Mouse (Mus musculus) liver, adult (tissue): ENCODE data around the gene Bahcc1.

Source experiments
- GATA4 ChIP-seq: IDR thresholded peaks from 2 replicates; pipeline ENCODE4 v1.6.1; 2014; ENCODE audit warnings: mild to moderate bottlenecking, low read length; ENCODE audit not compliant: insufficient replicate concordance

The Bahcc1 gene

DNA sequence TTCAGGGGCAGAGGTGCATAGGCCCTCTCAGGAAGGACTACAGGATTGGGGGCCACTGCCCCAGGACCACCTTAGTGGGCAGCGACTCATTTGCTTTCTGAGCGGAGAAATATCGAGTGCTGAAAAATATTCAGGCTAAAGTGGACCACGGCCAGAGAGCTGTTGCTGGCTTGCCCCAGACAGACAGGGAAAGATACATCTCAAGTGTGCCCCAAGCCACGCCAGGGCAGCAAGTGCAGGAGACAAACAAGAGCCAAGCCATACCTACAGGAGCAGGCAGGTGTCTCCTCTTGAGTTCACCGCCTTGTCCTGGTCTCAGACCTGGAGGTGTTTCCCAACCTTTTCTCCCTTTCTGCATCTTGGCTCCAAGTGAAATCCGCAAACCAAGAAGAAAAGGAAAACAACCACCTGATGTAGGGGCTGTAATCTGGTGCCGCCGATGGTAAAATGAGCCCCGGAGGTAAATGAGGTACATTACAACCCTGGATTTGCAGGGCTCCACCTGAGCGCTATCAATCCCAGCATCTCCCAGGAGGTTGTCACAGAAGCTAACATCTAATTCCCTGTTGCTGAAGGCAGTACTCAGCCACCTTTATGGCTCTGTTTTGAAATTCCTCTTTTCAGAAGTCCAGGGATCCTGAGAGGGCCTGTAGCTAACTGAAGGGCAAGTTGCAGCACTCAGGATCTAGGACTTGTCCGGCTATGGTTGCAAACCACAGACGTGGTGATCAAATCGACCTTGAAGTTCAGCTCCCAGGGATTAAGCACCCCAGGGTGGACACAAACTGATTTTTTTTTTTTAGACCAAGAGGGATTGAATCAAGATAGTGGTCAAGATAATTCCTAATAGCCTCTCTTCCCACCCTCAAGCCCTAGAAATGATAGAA, 42.0 kb upstream of the Bahcc1 start:
- TF ChIP-seq GATA4, result no peak

DNA sequence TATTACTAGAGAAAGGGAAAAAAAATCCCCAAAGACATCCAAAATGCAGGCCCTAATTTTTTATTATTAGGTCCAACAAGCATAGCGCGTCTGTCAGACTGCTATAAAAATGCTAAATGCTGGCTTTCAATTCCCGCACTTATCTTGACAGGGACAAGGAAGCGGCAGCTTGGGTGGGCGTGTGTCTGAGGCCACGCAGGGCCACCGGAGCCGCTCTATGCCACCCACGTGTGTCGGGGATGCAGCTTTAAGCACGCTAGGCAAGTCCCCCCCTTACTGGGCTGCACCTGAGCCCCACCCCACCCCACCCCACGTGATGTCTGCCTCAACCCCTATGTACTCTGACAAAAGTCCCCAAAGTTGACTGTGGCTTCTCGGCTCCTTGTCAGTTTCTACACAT, 33.9 kb upstream of the Bahcc1 start:
- no peak for TF ChIP-seq GATA4

DNA sequence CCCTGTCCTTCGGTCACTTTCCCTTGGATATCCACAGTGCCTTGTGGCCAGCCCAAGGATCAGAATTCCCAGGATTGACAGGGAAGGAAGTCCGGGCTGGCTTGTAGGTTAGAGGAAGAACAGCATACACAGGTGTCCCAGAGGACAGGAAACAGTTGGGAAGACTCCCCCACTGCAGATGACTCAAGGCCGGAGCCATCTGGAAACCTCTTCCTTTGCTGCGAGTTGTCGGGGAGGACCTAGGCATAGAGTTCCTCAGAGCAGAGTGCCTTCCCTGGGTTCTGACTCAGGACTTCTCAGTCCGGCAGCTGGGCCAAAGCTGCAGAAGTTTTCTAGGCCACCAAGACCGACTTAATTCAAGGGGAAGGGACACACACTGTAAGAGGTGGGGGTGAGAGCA, 33.0 kb upstream of the Bahcc1 start:
- TF ChIP-seq GATA4, result no peak

DNA sequence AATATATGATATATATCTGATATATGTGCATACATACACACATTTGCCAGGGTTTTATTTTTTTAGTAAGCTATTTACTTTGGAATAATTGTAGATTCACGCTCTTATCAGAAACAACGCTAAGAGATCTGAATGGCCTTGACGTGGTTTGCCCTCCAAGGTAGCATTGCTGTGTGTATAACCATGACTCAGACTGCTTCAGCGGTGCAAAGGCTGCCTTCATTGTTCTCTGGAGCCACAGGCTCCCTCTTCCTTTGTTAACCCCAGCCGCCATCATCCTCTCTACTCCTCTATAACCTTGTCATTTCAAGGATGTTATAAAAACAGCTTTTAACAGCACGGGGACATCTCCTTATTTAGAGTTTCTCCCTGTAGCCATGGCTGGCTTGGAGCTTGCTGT, 32.1 kb upstream of the Bahcc1 start:
- no peak for TF ChIP-seq GATA4

DNA sequence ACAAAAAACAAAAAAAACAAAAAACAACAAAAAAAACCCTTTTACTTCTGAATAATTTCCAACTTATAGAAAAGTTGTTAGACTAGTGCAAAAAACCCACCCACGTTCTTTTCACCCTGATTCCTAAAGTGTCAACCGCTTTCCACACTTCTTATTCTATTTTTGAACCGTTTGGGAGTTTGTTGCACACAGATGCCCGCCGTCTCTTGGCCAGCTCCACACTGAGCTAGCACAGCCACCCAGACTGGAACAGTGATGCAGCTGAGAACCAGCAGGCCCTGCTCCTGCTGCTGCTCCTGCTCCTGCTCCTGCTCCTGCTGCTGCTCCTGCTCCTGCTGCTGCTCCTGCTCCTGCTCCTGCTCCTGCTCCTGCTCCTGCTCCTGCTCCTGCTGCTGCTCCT, 28.5 kb upstream of the Bahcc1 start:
- no peak for TF ChIP-seq GATA4

DNA sequence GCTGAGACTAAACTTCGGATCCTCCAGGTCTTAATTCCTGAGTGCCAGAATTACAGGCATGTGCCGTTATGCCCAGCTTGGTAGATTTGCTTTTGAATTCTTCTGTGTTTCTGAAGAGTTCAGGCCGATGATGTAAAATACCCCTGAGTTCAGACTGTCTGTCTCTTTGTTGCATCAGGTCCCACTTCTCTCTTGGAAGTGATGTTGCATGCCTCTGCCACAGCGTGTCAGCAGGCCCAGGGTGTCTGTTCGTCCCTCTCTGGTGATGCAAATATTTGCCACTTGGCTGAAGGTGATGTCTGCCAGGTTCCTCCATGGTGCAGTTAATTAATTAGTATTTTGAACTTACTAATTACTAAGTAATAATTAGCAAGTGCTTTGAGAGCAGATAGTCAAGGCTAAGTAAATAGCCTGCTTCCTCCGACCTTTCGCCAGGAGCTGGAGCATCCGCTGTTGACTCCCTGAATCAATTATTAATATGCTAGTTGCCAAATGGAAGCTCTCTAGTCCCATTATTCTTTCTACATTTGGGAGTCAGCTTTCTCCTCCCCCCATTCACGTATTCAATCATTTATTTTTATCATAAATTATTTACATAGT, 26.6 kb upstream of the Bahcc1 start:
- no peak for TF ChIP-seq GATA4

DNA sequence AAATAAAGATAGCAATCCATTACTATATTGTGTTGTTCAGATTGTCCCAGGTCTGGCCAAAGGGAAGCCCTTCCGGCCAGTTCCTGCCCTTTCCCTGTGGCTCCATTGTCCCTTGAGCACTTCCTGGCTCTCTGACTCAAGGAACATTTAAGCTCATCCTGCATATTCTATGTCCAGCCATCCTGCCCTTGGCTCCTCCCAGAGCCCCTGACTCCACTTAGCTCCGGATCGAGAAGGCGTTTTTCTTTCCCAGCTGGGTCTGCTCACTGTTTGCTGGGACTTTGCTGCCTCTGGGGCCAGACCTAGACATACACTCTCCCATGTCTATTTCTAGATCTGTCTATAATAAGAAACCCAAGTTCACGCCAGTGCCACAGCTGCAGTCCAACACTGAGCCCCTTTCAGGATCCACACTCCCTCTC, 26.1 kb upstream of the Bahcc1 start:
- no peak for TF ChIP-seq GATA4

DNA sequence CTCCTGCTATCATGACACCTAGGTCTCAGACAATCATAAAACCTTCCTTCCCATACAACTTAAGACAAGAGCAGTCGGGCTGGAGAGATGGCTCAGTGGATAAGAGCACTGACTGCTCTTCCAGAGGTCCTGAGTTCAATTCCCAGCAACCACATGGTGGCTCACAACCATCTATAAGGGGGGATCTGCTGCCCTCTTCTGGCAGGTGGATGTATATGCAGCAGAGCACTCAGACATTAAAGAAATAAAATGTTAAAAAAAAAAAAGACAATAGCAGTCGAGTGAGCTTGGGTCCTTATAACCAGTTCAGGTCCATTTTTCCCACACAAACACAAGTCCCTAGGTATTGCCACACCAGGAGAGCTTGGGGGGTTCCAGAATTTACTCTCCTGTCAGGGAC, 23.9 kb upstream of the Bahcc1 start:
- TF ChIP-seq GATA4, result no peak

DNA sequence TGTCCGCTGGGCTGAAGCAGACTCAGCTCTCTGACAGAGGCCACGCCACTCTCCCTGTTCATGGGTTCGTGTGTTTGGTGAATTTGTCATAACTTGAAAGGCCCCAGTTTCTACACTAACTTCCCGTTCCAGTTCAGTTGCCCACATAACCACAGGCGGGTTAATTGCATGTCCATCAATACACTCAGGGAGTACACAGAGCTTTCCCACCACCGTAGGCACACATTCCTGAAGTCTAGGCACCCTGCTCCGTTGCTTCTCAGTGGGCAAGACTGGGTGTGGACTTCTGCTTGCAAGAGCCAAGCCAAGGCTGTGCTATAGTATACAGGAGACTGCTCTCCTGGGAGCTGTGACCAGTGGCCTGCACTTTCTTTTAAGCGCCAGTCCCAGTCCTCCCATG, 23.3 kb upstream of the Bahcc1 start:
- no peak for TF ChIP-seq GATA4

DNA sequence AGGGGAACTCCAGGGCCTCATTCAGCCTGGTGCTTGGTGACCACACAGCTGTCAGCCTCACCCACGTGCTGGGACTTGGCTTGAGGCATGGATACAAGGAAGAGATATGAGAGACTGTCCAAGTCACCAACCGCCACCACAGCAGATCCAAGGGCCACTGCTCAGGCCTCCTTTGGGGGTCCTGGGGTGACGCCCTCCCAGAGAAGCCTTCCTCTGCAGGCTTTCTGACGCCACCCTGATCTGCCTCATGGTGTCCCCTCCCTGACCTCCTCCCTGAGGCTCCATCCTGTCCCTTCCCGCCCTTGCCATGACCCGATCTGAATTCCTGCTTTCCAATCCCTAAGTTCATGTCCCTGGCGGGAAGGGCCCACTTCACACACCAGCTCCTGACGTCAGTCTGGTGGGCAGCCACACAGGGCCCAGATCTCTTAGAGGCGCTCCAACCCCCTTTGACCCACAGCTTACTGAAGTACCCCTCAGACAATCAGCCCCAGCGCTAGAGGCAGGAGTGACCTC, 17.0 kb upstream of the Bahcc1 start:
- TF ChIP-seq GATA4, result peak; percentile 76; the same call in 1 of the 2 replicates

DNA sequence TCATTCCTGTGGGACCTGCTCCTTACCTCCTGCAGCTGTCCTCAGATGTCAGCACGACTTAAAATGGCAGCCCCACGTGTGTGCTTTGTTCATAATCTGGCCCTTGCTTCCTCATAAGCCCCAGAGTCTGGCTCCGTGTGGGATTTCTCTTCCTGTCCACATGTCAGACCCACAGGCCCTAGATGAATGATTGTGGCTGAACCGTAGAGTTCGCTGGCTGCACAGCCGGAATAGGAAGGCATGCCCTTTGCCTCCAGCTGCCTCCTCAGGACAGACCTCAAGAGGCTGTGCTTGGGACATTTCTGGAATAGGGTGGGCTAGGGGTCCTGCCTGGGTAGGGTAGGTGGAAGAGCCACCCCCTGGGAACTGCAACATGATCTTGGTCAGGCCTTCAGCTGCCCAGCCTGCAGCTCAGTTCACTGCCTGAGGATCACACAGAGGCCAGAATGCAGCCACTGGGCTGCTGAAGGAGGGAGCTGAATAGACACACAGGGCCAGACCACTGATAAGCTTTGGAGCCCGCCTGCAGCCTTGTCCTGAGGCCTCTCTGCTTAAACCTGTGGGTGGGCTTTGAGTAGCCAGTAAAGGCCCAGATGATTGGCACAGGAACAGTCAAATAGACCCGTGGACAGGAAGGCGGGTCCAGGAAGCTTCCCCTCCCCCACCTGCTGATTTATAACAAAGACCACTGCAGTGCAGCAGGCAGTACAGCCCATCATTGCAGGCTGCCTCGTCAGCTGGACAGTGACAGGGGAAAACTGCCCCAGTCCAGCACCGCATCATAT, 16.0 kb upstream of the Bahcc1 start:
- peak; percentile 47; the same call in 1 of the 2 replicates for TF ChIP-seq GATA4

DNA sequence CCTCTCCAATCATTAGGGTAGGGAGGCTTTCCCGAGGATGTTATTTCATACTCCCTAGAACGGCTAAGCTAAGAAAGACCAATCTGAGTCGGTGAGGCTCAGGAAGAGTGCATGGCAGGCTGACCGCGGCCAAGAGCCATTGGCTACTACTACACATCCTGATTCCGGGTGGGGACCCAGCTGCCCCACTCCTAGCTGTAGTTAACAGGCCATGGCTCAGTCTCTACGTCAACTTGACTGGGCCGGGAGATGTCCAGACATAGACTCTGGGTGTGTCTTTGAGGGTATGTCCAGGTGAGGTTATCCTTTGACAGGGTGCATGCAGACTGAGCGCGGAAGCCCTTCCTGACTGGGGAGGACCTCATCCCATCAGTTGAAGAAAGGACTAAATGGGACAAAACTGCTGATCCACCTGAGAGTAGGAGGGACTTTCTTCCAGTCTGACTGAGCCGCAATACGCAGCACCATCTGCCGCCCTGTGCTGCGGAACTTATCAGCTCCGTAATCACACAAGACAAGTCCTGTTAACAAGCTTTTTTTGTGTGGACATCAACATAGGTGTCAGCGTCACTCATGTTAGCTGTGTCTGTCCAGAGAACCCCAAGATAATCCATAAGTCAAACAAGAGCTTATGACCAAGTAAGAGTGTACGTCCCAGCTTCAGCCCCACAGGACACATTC, 14.4 kb upstream of the Bahcc1 start:
- TF ChIP-seq GATA4, result no peak

DNA sequence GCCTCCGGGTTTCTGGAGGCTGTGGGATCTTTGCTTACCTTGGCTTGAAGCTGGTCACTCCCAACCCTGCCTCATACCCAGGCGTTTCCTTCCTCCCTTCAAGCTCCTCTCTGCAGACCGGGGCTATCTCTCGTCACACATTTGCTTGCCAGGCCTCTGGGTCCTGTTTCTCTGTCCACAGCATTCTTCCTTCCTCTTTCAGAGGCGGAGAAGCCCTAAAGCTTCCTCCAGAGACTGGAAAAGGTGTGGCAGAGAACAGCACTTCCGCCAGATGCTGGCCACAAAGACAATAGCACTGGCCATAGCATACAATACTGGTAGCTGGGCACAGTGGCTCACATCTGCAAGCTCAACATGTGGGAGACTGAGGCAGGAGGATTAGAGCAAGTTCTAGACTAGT, 13.8 kb upstream of the Bahcc1 start:
- TF ChIP-seq GATA4, result no peak

DNA sequence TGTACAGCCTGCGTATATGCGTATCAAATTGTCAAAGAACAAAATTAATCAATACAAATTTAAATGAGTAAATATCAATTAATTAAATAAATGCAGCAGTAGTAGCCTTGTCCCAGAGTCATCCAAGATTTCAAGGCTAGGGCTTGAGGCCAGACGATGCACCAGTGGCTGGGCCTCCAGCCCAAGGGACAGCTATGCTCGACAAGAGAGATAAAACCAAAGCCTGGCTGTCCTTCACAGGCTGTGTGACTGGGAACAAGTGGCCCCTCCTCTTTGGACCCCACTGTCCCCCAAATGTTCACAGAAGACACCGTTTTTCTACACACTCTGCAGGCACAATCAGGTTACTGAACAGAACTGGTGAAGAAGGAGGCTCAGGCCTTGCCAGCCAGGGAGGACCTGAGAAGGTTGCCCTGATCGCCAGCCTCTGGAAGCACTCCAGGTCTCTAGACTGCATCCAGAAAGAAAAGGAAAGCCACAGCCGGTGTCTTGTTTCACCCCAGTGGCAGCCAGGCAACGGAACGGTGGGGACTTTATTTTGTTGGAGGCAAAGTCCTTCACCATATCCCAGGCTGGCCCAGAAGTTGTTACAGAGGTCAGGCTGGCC, 12.7 kb upstream of the Bahcc1 start:
- no peak for TF ChIP-seq GATA4

DNA sequence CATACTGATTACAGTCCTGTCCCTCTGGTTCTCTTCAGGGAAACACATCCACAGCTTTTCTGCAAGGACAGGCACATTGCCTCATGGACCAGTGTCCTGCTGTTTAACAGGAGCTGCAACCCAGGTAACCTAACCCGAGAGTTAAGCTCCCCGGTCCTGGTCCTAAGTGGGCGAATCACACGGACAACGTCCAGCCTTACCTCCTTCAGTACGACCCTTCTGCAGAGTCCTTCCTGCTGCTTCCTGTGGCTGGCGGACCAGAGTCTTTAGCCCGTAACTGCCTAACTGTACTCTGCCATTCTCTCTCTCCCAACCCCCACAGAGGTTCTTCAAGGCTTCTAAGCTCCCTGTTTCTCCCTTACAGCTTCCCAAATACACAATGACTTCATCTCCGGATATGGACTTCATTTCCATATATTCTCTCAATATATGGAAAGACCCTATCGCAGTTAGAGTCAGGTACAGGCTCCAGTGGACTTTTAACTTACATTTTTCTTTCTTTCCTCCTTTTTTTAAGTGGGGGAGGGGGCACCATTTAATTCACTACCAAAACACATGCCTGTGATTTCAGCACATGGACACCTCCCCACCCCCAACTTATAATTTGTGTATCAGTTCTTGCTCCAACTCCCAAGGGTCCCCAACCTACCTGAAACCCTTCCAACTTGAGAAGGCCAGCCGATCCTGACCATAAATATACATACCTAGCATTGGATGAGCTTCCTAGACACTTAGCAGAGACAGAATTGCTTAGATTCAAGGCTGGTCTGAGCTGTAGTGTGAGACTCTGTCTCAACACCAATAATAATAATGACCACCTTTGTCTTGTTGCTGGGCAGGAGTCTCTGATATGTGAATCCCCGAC, 11.6 kb upstream of the Bahcc1 start:
- TF ChIP-seq GATA4, result no peak
